Mouse (Mus musculus) cerebral cortex, adult 2 months (tissue): ENCODE measurements around the gene Ier2.

Source experiments
- WGBS: fragments of 180-500 bp; shearing (Covaris S2); methylation state at CpG from one replicate; pipeline ENCODE4 v1.1.7; 2018; 5-methylcytosine and 5-hydroxymethylcytosine counted together

The Ier2 gene

DNA sequence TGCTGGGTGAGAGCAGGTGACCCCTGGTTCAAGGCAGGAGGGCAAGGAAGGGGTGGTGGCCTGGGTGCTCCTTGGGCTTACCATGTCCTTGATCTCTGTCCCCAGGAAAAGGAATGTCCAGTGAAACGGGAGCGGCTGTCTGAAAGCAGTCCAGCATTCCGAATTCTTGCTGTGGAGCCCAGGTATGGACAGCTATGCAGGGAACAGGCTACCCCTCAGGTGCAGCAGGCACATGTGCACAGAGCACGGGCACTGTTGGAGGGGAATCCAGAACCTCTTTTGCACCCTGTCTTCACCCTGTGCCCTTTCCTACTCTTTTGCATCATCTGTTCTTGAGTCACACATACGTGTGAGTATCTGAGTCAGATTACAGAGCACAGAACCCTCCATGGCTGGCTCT lies 35.6 kb upstream of the Ier2 start:
- WGBS, result 85% methylated on average over 5 of the region's 5 CpGs

DNA sequence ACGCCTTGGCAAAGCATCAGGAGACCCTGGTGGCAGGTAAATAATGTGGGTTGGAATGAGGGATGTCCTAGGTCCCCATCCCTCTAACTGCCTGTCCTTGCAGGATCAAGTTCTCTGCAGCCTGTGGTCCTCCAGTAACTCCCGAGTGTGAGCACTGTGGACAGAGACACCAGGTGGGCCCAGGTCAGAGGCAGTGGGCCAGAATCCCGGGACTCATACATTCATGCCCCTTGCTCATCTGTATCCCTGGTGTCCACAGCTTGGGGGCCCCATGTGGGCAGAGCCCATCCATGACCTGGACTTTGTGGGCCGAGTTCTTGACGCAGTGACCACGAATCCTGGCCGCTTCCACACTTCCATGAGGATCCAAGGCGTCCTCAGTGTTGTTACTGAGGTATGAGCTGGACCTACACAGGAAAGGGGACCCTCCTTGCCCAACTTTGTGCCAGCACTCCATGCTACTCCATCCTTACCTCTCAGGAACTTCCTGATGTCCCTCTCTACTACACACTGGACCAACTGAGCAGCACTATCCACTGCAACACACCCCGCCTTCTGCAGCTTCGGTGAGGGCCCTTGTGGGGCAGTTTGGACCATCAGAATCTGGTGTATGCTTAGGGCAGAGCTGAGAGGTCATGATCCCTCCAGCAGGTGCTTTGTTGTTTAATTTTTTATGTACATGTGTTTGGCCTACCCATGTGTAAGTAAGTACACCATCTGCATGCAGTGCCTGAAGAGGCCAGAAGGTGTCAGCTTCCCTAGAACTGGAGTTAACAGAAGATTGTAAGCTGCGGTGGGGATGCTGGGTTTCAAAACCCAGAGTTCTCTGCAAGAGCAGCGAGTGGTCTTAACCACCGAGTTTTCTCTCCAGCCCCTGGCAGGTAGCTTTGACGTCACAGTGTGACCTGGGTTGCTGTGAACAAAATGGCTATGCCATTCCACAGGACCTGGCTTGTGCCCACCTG lies 34.8 kb upstream of the Ier2 start:
- WGBS, result 79% methylated on average over 14 of the region's 14 CpGs

DNA sequence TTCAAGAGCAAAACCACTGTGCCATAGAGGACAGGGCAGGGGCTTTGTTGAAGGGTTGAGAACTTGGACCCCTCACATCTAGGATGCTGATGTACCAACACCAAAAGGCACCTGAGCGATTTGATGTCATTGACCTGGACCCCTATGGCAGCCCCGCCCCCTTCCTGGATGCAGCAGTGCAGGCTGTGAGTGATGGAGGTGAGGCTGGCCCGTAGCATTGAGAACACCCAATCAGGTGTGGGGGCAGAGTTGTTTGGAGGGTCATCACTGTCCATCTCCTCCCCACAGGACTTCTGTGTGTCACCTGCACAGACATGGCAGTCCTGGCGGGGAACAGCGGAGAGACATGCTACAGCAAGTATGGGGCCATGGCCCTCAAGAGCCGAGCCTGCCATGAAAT lies 32.5 kb upstream of the Ier2 start:
- 88% methylated on average over 6 of the region's 6 CpGs for WGBS

DNA sequence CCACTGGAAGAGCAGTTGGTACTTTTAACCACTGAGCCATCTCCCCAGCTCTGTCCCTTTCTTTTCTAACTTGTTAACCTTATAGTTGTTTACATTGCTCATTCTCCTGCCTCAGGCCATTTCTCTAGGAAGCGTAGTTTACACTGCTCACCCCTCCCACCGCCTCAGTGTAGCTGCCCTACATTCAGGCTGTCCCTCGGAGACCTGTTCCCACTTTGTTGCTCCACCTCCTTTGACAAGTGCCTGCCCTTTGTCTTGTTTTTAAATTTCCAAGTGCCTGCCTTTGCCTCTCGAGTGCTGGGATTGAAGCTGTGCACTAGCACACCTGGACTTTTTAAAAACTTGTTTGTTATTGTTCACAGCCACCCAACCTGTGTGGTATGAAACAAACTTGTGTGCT lies 30.7 kb upstream of the Ier2 start:
- 70% methylated on average over 4 of the region's 4 CpGs for WGBS

DNA sequence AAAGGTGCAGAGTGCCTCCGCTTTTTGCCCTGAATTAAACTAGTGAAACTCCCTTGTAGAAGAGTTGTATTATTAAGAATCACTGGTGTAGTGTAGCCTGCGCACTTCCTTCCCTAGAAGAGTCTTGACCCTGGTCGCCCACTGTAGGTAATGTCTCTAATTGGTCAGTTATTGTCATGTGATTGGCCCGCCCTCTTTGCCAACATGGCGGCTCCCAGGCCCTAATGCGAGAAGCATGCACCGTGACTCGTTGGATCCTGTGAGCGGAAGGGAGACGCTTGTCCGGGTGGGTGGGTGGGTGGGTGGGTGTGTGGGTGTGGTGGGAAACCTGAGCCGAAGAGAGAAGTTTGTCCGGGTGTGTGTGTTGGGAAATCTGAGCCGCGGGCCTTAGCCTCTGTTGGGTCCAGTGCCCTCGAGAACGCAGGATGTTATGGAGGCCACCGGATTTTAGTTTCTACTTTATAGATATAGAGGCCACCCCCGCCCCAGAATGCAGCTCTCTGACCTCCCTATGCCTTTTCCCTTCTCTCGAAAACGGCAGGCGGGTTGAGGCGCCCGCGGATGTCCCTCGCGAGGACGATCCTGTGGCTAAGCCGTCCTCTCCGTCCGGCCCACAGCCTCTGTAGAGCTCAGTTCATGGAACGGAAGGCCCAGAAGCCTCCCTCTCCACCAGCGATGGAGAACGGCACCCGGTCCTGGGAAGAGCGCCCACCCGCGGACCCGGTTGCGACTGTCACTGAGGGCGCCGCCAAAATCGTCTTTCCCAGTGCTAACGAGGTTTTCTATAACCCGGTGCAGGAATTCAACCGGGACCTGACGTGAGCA lies 26.7 kb upstream of the Ier2 start:
- WGBS, result under 1% methylated on average over 47 of the region's 47 CpGs

DNA sequence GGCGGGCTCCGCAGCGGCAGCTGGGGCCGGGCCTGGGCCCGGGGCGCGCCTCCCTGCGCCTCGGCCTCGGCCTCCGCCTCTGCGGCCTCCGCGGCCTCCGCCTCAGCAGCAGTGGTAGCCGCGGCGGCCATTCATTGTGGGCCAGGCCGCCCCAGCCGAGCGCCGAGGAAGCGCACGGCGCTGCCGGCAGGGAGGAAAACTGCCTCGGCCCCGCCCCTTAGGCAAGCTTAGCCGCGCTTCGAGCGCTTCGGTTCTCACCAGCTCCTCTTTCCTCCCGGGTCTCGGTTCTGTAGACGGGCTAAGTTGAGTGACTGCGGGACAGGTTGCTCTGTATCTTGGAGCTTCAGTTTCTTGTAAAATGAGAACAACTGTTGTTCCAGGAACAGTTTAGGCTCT lies 25.1 kb upstream of the Ier2 start, which contains the start of gene Nacc1:
TSS of gene Nacc1 (minus strand) at position 158 of the 396 bp plus-strand sequence.
- WGBS, result under 1% methylated on average over 37 of the region's 37 CpGs

DNA sequence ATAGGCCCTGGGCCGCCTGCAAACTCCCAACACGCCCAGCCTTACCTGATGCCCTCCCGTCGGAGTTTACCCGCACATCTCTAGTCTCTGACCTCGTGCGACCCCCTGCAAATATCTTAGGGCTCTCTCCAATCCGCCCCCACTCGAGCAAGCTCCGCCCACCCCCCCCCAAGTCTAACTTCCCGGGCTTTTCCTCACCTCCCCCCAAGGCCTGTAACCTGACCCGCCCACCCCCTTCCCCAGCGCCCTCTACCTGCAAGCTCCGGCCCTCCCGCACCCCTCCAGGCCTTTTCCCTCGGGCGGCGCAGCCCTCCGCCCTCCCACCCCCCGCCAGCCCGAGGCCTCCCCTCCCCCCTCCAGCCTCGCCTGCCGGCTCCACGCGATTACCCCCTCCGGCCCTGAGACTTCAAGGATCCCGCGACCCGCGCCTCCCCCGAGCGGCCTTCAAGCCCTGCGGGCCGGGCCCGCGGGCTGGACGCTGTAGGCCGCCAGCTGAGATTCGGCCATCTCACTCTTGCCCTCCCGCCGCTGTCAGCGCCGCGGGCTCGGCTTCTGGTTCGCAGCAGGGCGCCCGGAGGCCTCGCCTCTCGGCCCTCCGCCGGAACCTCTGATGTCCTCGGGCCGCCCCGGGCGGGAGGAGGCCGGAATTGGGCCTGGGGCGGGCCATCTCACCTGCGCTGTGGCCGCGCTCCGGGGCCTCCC lies 24.5 kb upstream of the Ier2 start:
- under 1% methylated on average over 57 of the region's 62 CpGs for WGBS

DNA sequence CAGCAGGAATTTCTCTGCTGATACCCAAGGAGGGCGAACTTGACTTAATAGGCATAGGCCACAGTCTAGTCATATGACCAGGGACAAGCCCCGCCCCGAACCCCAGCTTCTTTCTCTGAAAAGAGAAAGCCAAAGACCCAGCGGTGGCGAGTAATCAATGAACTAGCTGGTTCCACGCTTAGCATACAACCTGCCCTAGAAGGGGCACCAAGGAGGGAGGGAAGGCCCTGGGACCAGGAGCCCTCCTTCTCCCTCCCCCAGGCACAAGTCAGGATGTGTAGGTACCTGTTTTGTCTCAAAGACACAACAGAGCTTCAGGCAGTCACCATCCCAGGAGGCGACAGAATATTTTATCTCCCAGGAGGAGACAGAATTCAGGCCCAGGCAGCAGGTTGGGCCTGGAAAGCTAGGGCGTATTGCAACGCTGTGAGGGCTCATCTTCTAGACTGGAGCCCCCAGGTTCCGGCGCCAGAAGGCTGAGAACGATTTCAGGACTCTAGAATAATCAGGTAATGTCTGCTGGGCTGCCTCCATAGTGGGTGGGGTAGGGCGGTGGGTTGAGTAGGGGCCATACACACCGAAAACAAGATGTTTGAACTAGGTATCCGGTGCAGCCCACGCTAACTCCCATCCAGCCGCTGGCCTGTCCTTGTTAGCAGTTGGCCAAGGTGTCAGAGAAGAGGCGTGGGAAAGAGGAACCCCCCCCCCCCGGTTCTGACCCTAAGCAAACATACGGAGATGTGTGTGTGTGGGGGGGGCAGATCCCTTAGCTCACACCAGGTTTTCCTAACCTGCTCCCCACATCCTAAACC lies 23.7 kb upstream of the Ier2 start, which contains the start of gene Trmt1:
TSS of gene Trmt1 (plus strand) at position 117 of the 812 bp plus-strand sequence.
- 6% methylated on average over 20 of the region's 20 CpGs for WGBS

DNA sequence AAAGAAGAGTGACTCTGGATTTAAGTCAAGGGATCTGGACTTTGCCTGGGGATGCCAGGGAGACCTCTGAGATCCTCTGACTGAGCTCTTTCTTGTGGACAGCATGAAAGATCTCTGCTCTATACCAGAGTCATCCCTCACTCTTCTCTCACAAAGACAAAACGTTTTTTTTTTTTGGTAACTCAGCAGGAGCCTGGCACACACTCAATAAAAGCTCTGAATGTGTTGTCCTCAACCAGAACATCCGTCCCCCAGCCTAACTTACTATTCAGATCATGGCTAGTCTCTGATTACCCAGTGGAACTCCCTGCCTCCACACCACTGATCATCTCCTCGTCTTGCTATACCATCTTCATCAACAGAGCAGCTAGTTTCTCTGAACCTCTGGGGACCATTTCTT lies 21.9 kb upstream of the Ier2 start:
- WGBS, result 22% methylated on average over 3 of the region's 3 CpGs

DNA sequence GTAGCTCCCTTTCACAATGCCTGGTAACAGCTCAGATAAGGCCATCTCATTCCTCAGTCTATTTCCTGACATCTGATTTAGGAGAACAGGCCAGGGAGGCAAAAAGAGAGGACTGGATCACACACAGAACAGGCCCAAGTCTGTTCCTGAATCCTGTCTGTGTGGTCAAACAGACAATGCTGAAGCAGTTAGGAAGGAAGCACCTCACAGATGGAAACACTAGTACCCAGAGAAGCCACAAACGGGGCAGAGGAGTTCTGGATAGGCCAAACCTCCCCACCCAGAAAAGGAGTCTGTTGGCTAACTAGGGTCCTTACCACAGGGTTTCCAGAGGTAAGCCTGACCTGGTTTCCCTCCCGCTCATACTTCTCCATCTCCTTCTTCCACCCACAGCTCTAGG lies 19.6 kb upstream of the Ier2 start:
- 54% methylated on average over 2 of the region's 2 CpGs for WGBS

DNA sequence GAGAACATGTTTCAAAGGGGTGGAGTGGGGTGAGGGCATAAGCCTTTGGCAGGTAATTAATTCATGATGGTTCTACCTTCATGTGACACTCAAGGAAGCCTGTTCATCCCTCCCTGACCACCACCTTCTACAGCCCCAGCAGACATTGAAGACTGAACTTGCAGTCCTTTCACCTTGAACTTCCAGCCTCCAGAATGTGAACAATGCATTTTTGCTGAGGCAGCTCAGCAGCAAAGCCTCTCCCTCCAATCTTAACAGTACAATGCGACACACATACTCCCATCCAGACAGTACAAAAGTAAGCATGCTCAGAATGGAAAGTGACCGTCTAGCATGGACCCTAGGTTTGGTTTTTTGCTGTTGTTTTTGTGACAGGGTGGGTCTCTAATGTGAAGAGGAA lies 18.8 kb upstream of the Ier2 start:
- WGBS, result 74% methylated on average over 2 of the region's 2 CpGs

DNA sequence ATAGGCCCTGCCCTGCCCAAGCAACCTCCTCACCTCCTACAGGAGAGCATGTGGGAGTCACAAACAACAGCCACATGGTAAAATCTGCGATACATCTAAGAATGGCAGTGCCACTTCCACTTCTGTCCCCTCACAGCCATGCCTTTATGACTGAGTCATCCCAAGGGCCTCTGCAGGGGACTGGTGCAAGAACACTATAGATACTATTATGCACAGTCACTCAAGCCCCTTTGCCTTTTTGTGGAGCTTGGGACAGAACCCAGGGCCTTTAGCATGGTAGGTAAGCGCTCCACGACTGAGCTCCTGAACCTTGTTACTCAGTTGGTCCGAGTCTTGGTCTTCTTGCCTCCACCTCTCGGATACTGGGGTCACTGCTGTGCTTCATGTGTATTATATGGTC lies 14.7 kb upstream of the Ier2 start:
- 89% methylated on average over 5 of the region's 5 CpGs for WGBS

DNA sequence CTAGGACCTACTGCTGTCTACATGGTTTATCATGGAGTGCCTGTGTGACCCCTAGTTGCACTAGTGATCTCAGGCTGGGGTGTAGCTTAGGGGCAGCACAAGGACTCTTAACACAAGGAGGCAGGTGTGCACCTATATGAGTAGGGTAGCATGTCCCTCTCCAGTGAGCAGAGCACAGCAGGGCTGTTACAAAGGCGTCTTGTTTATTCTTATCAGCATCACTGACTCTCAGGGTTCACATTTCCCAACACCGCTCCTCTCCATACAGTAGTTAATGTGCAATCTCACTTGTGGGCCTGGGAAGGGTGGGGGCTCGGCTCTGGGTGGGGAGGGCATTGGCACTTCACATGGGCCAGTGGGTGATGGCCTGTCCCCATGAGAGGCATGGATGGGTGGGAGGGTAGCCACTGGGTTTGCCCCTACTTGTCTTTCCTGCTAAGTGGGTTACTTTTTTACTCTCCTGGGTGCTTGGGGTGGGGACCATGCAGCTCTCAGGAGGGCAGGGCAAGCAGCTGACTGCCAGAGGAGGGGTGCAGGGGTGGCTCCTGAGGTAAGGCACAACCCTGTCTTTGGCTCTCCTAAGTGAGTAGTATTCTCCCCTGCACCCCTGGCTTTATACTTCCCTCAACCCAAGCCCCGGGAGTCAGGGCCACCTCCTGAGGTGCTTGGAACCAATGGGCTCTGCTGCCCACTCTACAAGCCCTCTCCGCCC lies 7.8 kb upstream of the Ier2 start:
- 89% methylated on average over 5 of the region's 5 CpGs for WGBS

DNA sequence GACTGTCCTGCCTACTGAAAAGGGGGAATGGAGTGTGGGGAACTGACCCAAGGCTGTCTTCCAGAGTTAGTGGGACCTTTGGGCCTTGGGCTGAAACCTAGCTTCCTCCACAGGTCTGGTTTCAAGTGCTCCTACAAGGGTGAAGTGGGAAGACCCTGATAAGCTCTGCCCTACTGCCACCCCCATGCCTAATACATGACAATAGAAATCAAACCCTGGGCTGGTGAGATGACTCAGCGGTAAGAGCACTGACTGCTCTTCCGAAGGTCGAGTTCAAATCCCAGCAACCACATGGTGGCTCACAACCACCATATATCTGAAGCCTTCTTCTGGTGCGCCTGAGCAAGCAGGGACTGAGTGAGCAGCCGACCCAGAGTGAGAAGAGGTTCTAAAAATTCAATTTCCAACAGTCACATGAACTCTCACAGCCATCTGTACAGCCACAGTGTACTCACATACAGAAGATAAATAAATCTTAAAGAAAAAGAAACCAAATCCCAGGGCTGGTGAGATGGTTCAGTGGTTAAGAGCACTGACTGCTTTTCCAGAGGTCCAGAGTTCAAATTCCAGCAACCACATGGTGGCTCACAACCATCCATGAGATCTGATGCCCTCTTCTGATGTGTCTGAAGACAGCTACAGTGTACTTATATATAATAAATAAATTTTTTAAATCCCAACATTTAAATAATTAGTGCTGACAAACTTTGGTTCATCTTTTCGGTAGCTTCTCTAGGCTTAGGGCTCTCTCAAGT lies 6.3 kb upstream of the Ier2 start:
- WGBS, result 70% methylated on average over 6 of the region's 6 CpGs

DNA sequence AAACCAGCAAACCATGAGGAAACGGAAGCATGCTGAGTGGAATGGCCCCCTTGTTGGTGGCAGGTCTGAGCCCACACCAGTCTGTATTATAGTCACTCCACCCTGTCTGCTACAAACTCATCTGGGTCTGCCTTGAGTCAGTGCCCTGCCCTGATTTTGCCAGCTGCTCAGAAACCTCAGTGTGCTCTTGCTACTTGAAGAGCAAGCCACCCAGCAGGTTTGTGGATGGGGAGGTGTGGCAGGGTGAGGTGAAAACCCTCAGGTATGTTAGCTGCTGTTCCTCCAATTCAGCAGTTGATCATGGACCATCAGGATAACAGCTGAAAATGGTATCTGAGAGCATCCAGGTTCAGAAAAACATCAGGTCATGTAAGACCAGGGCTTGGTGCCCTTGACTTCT lies 5.4 kb upstream of the Ier2 start:
- 43% methylated on average over 1 of the region's 1 CpGs for WGBS

DNA sequence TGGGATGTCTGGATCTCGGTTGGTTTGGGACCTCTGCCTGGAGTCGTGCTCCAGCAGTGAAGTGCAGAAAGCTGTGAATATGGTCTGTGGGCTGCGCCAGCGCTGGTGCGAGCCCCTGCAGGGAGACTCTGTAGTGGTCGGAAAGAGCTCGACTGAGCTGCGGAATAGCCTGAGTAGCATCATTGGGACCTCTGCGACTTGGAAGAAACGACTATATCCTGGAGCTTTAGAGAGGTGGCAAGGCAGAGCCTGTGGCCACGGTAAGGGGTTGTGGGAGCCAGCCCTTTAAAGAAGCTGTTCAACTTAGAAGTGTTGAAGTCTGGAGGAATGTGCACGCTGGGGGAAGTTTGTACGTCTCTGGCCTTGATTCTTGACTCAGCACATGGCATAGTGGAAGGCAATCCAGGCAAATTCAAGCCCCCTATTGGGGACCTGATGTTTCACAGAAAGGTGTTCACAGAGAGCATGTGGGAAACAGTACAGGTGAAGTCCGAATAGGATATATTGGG lies 2.8 kb upstream of the Ier2 start:
- 3% methylated on average over 14 of the region's 14 CpGs for WGBS

DNA sequence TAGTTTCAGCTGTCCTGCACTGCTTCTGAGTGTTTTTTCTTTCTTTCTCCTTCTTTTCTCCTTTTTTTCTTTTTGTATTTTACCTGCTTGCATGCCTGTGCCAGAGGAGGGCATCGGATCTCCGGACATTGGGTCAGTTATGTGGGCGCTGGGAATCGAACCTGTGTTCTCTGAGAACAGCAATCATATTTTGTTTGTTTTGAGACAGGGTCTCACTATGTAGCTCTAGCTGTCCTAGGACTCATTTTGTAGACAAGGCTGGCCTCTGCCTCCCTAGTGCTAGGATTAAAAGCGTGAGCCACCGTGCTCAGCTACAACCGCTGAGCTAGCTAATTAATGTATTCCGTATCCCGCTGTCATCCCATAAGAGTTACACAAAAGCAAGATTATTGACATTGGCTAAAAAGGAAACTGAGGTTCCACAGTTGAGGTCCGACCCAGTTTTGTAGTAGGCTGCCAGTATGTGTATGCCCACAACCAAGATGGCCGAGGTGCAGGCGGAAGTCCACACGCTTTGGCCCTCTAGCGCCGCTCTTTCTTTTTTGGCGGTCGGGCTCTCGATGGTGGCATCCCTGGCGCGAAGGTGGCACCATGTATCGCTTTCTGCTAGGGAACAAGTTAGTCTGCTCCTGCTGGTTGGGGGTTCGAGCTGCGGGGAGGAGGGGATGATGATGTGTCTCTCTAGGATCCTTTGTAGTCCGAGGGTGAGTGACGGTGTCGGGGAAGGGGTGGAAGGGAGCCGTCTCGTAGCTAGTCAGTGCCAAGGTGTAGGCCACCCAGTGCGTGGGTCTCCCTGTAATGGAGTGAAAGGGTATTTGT lies 2.1 kb upstream of the Ier2 start:
- WGBS, result under 1% methylated on average over 29 of the region's 29 CpGs

DNA sequence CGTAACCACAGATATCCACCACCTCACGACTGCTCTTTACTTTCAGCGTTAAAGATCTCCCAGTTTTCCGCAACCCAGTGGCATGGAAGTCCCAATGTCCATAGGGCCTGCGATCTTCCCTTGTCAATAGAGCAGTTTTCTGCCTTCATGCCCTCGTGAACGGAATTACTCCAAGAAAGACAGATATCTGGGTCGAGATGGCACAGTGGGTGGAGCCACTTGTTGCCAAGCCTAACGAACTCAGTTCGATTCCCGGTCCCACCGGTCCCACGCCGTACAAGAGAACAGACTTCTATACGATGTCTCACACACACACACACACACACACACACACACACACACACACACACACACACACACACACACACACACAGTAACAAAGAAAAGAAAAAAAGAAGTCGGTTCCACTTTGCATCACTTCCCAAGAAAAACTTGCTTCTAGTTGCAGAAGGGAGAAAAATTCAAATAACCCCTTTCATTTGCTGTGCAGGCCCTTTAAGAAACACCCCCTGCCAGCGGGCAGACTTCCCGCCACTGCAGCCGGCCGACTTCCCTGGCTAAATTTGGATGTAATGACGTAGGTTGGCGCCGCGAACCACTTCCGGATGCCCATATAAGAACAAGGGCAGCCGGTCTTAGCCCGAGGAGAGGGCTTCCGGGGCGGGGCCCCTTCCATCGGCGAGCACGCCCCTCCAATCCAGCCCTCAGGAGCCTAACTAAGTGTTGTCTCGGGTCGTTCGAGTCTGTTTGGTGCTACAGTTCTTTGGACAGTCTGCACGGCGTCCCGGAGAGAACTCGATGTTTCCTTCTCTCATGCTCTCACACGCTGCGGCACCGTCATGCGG lies 1.1 kb upstream of the Ier2 start:
- WGBS, result 3% methylated on average over 43 of the region's 43 CpGs
